Mouse (Mus musculus): Measurements from ENCODE around the gene Wasl. TPM values are rescaled to one million over a fixed set of nuclear protein-coding genes. Genes with fewer than 3 reads are reported as not detected.

Wasl gene
- polyA plus RNA-seq, 1 experiment from 2014 or later = 76.9 TPM

DNA sequence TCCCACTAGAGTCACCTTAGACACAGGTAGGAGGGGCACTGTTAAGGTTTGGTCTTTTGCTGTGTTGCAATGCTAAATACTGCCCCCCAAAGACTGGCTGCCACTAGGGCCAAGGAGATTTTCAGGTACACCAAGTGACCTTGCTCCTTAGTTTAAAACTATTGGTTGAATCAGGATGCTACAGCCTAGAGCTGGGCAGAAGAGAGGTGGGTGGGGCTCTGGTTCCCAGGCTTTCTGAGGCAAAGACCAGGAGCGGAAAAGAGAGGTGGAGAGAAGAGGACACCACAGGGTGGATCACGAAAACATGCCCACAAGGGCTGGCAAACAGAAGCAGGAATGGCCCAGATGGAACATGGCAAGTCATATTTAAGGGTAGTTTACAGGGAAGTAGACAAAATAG lies 22.6 kb downstream of the Wasl start:
- no peak for ATAC-seq
- no peak overlapping the region for H3K9ac ChIP-seq
- H3K36me3 ChIP-seq (ENCODE audit: poor library complexity, severe bottlenecking) = no peaks in the 10 kb centered on the region
- H3K4me3 ChIP-seq = no peak overlapping the region
- H3K4me1 ChIP-seq = no peaks in the 10 kb centered on the region
- no peak overlapping the region for H3K4me2 ChIP-seq
- H3K27me3 ChIP-seq = no peaks in the 10 kb centered on the region
- no peaks in the 10 kb centered on the region for H3K9me3 ChIP-seq (replicated peaks)
- H3K27ac ChIP-seq = no peak overlapping the region
- 94% methylated on average over 2 of the region's 2 CpGs for WGBS

GRCm38 (mm10) chr6:24641286-24641685 lies 23.5 kb downstream of the Wasl start:
- Histone ChIP-seq H3K4me1 (no peaks in the 10 kb centered on the region), H3K9me3 (replicated peaks) (no peaks in the 10 kb centered on the region), H3K36me3 (ENCODE audit: poor library complexity, severe bottlenecking) (no peaks in the 10 kb centered on the region), H3K9ac (no peak overlapping the region), H3K4me2 (no peak overlapping the region), H3K27me3 (no peaks in the 10 kb centered on the region), H3K4me3 (no peak overlapping the region), H3K27ac (no peak overlapping the region)
- WGBS = 96% methylated on average over 4 of the region's 4 CpGs
- ATAC-seq = no peak

- no peak overlapping the region for H3K27ac ChIP-seq
- no peaks in the 10 kb centered on the region for H3K4me1 ChIP-seq
- H3K9ac ChIP-seq = no peak overlapping the region
- ATAC-seq = no peak
- H3K9me3 ChIP-seq (replicated peaks) = no peaks in the 10 kb centered on the region
- H3K4me3 ChIP-seq = no peak overlapping the region
- no peak overlapping the region for H3K4me2 ChIP-seq
- no peaks in the 10 kb centered on the region for H3K27me3 ChIP-seq
- peaks cover 20% of the 10 kb centered on the region for H3K36me3 ChIP-seq (ENCODE audit: poor library complexity, severe bottlenecking)
- 87% methylated on average over 2 of the region's 2 CpGs for WGBS
Measured at GRCm38 (mm10) chr6:24635814-24636213, 29.0 kb downstream of the Wasl start.

- 91% methylated on average over 3 of the region's 3 CpGs for WGBS
- Histone ChIP-seq H3K4me2 (no peak overlapping the region), H3K9ac (no peak overlapping the region), H3K4me3 (no peak overlapping the region), H3K9me3 (replicated peaks) (no peaks in the 10 kb centered on the region), H3K27me3 (no peaks in the 10 kb centered on the region), H3K27ac (no peak overlapping the region), H3K36me3 (ENCODE audit: poor library complexity, severe bottlenecking) (peaks cover 20% of the 10 kb centered on the region), H3K4me1 (no peaks in the 10 kb centered on the region)
- no peak for ATAC-seq
Measured at GRCm38 (mm10) chr6:24634065-24634464, 30.7 kb downstream of the Wasl start.

DNA sequence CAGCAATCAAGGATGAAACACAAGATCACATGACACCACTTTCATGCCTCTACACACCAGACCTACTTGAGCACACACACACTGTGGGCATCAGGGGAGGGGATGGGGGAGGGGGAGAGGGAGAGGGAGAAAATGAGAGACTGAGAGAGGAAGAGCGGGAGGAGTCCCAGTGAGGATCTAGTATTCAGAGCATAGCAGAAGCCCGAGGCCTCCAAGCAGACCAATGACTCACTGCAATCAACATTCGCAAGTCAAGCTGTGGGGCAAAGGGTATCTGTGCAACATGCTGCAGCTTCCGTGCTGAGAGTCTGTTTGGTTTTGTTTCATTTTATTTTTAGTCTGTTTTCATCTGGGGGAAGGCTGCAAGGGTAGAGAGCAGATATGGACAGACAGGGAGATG lies 32.7 kb downstream of the Wasl start:
- Histone ChIP-seq H3K4me1 (no peaks in the 10 kb centered on the region), H3K27ac (no peak overlapping the region), H3K36me3 (ENCODE audit: poor library complexity, severe bottlenecking) (peaks cover 20% of the 10 kb centered on the region), H3K27me3 (no peaks in the 10 kb centered on the region), H3K4me2 (no peak overlapping the region), H3K4me3 (no peak overlapping the region), H3K9me3 (replicated peaks) (no peaks in the 10 kb centered on the region), H3K9ac (no peak overlapping the region)
- 89% methylated on average over 4 of the region's 4 CpGs for WGBS
- no peak for ATAC-seq

- Histone ChIP-seq H3K27me3 (no peaks in the 10 kb centered on the region), H3K4me2 (no peak overlapping the region), H3K9ac (no peak overlapping the region), H3K4me3 (no peak overlapping the region), H3K4me1 (no peaks in the 10 kb centered on the region), H3K9me3 (replicated peaks) (no peaks in the 10 kb centered on the region), H3K36me3 (ENCODE audit: poor library complexity, severe bottlenecking) (peaks cover 28% of the 10 kb centered on the region), H3K27ac (no peak overlapping the region)
- no peak for ATAC-seq
- 81% methylated on average over 1 of the region's 1 CpGs for WGBS
Measured at GRCm38 (mm10) chr6:24628499-24628898, 36.3 kb downstream of the Wasl start.

- Histone ChIP-seq H3K9me3 (replicated peaks) (no peaks in the 10 kb centered on the region), H3K27ac (no peak overlapping the region), H3K4me1 (no peaks in the 10 kb centered on the region), H3K4me2 (no peak overlapping the region), H3K36me3 (ENCODE audit: poor library complexity, severe bottlenecking) (peaks cover 19% of the 10 kb centered on the region), H3K4me3 (no peak overlapping the region), H3K9ac (no peak overlapping the region), H3K27me3 (no peaks in the 10 kb centered on the region)
- ATAC-seq = peak; percentile 80
- WGBS = 68% methylated on average over 5 of the region's 5 CpGs
Measured at GRCm38 (mm10) chr6:24627586-24628030, 37.2 kb downstream of the Wasl start.

DNA sequence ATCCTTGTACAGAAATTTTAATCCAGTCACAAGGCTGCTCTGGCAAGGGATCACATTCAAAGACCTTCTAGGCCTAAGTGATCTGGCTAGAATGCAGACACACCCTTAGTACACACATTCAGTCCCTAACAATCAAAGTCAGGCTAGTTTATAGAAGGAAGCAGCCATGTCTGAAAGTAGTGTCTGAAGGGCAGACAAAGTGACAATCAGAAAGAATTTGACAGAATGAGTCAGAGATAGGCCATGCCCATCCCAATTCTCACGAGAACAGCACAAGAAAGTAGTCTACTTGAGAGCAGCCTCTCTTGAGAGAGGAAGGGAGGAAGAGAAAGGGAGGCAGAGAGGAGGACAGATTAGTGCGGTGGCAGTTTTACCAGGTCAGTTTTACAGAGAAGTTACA lies 42.7 kb downstream of the Wasl start:
- no peak overlapping the region for H3K4me2 ChIP-seq
- ATAC-seq = no peak
- peaks cover 35% of the 10 kb centered on the region for H3K36me3 ChIP-seq (ENCODE audit: poor library complexity, severe bottlenecking)
- no peak overlapping the region for H3K9ac ChIP-seq
- H3K4me1 ChIP-seq = no peaks in the 10 kb centered on the region
- H3K9me3 ChIP-seq (replicated peaks) = no peaks in the 10 kb centered on the region
- no peak overlapping the region for H3K27ac ChIP-seq
- 87% methylated on average over 2 of the region's 2 CpGs for WGBS
- H3K27me3 ChIP-seq = no peaks in the 10 kb centered on the region
- no peak overlapping the region for H3K4me3 ChIP-seq

GRCm38 (mm10) chr6:24620936-24621335 lies 43.9 kb downstream of the Wasl start:
- no peaks in the 10 kb centered on the region for H3K27me3 ChIP-seq
- no peak overlapping the region for H3K9ac ChIP-seq
- no peaks in the 10 kb centered on the region for H3K9me3 ChIP-seq (replicated peaks)
- no peak overlapping the region for H3K27ac ChIP-seq
- 81% methylated on average over 2 of the region's 2 CpGs for WGBS
- H3K4me3 ChIP-seq = no peak overlapping the region
- H3K36me3 ChIP-seq (ENCODE audit: poor library complexity, severe bottlenecking) = peaks cover 40% of the 10 kb centered on the region
- H3K4me2 ChIP-seq = no peak overlapping the region
- no peaks in the 10 kb centered on the region for H3K4me1 ChIP-seq
- no peak for ATAC-seq

- Histone ChIP-seq H3K36me3 (ENCODE audit: poor library complexity, severe bottlenecking) (peaks cover 47% of the 10 kb centered on the region), H3K4me2 (no peak overlapping the region), H3K9ac (no peak overlapping the region), H3K4me1 (no peaks in the 10 kb centered on the region), H3K27ac (no peak overlapping the region), H3K27me3 (no peaks in the 10 kb centered on the region), H3K9me3 (replicated peaks) (no peaks in the 10 kb centered on the region), H3K4me3 (no peak overlapping the region)
- ATAC-seq = peak; percentile 50; the same call in 1 of the 2 replicates
- 70% methylated on average over 5 of the region's 6 CpGs for WGBS
Measured at GRCm38 (mm10) chr6:24619285-24620045, 45.3 kb downstream of the Wasl start.

DNA sequence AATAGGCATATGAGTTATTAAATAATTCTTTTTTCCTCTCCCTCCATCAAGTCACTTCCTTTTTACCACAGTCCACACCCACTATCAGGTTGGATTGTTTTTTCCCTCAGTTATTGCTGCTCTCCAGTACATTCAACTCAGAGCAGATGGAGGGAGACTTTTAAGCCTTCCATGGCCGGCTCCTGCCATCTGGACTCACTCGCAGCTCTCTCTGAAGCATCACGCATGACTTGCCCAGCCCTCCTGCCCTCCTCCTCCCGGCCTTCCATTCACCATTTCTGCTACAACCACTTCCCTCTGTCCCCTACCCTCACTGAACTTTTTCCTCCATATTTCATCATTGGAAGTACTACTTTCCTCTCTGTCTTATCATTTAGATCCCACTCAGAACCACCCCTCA lies 48.1 kb downstream of the Wasl start:
- ATAC-seq = no peak
- Histone ChIP-seq H3K27ac (no peak overlapping the region), H3K4me1 (no peaks in the 10 kb centered on the region), H3K9ac (no peak overlapping the region), H3K4me2 (no peak overlapping the region), H3K9me3 (replicated peaks) (no peaks in the 10 kb centered on the region), H3K4me3 (no peak overlapping the region), H3K36me3 (ENCODE audit: poor library complexity, severe bottlenecking) (peaks cover 56% of the 10 kb centered on the region), H3K27me3 (no peaks in the 10 kb centered on the region)
- WGBS = 72% methylated on average over 4 of the region's 4 CpGs

- H3K27me3 ChIP-seq = no peaks in the 10 kb centered on the region
- H3K36me3 ChIP-seq (ENCODE audit: poor library complexity, severe bottlenecking) = peaks cover 50% of the 10 kb centered on the region
- H3K4me2 ChIP-seq = no peak overlapping the region
- 30% methylated on average over 4 of the region's 4 CpGs for WGBS
- no peak overlapping the region for H3K4me3 ChIP-seq
- ATAC-seq = no peak
- no peak overlapping the region for H3K27ac ChIP-seq
- H3K4me1 ChIP-seq = no peaks in the 10 kb centered on the region
- H3K9me3 ChIP-seq (replicated peaks) = no peaks in the 10 kb centered on the region
- H3K9ac ChIP-seq = no peak overlapping the region
Measured at GRCm38 (mm10) chr6:24613918-24614317, 50.9 kb downstream of the Wasl start.

- no peaks in the 10 kb centered on the region for H3K4me1 ChIP-seq
- H3K4me3 ChIP-seq = no peak overlapping the region
- WGBS = 96% methylated on average over 6 of the region's 6 CpGs
- no peak overlapping the region for H3K4me2 ChIP-seq
- H3K9ac ChIP-seq = no peak overlapping the region
- peaks cover 50% of the 10 kb centered on the region for H3K36me3 ChIP-seq (ENCODE audit: poor library complexity, severe bottlenecking)
- no peaks in the 10 kb centered on the region for H3K9me3 ChIP-seq (replicated peaks)
- no peak overlapping the region for H3K27ac ChIP-seq
- H3K27me3 ChIP-seq = no peaks in the 10 kb centered on the region
- ATAC-seq = no peak
Measured at GRCm38 (mm10) chr6:24613346-24613745, 51.5 kb downstream of the Wasl start.

Measured in forebrain, embryonic 13.5 days (tissue).